16 mouse cellular contexts compared by ENCODE assay signal in genomic region chr5:103746561-103747085, GRCm38 (mm10). TPM values are rescaled to one million over a fixed set of nuclear protein-coding genes. Genes with fewer than 3 reads are reported as not detected.
DNase-seq lines count a peak whose midpoint lies in the region; ATAC-seq and TF ChIP-seq lines count a peak whose summit lies in the region.
"Had no signal": no experiment of that assay in that cellular context is flagged by ENCODE, and none has a peak within 500 bp of the region (broad histone marks: within the 10 kb centered on the region; RNA-seq: fewer than 3 reads in every experiment).

No protein-coding gene starts in this region.

- no peak for TF ChIP-seq CTCF in gastrocnemius, adult 2 months (IDR thresholded peaks at IDR 0.05)

- H3K4me1 ChIP-seq in megakaryocyte, embryonic 14.5 days, result peaks cover 70% of the 10 kb centered on the region
- H3K4me1 ChIP-seq: heart, embryonic 15.5 days; hindbrain, embryonic 13.5 days; limb, embryonic 15.5 days; neural tube, embryonic 12.5 days had no signal

- peak overlapping the region; percentile 31; the same call in 1 of the 2 replicates for H3K27ac ChIP-seq in gastrocnemius, adult 2 months
- H3K27ac ChIP-seq: heart, embryonic 15.5 days; hindbrain, embryonic 13.5 days; limb, embryonic 15.5 days; midbrain, embryonic 15.5 days; neural tube, embryonic 12.5 days had no signal

- no peaks in the 10 kb centered on the region; the same call in 1 of the 2 replicates for H3K9me3 ChIP-seq in megakaryocyte, embryonic 14.5 days
- H3K9me3 ChIP-seq: heart, embryonic 15.5 days; hindbrain, embryonic 13.5 days; limb, embryonic 15.5 days; midbrain, embryonic 15.5 days; neural tube, embryonic 12.5 days had no signal

- ATAC-seq in granulocyte monocyte progenitor cell, adult 5-6 weeks (replicated peaks; ENCODE audit: poor library complexity, severe bottlenecking), result peak; percentile 80
- ATAC-seq: midbrain, embryonic 15.5 days had no signal

- DNase-seq in gastrocnemius, adult 2 months, result no peak
- no peak for DNase-seq in gastrocnemius, postnatal 4 days (ENCODE audit: low spot score in 2 of 2)
- DNase-seq in B cell, adult 2 months, result peak; percentile 60 to 69
- no peak for DNase-seq in Muller cell, postnatal 12 days (ENCODE audit: inconsistent ontology term)
- DNase-seq in kidney, postnatal 10 days, result no peak
- DNase-seq in cerebellum, postnatal 14 days, result no peak
- DNase-seq: cerebellum, adult 8-10 months; gastrocnemius, postnatal 36 days; kidney, adult 2 months had no signal

- intact Hi-C loops in gastrocnemius, adult 2 months (cut with DNase I), result no loop called here

- no peak overlapping the region for H3K4me3 ChIP-seq in gastrocnemius, adult 2 months
- peak overlapping the region; percentile 71 for H3K4me3 ChIP-seq in megakaryocyte, embryonic 14.5 days (replicated peaks)
- H3K4me3 ChIP-seq: heart, embryonic 15.5 days; hindbrain, embryonic 13.5 days; limb, embryonic 15.5 days; midbrain, embryonic 15.5 days; neural tube, embryonic 12.5 days had no signal

- H3K36me3 ChIP-seq in megakaryocyte, embryonic 14.5 days (replicated peaks; ENCODE audit: low read length), result peaks cover 15% of the 10 kb centered on the region
- H3K36me3 ChIP-seq: heart, embryonic 15.5 days; hindbrain, embryonic 13.5 days; limb, embryonic 15.5 days; midbrain, embryonic 15.5 days; neural tube, embryonic 12.5 days had no signal

- H3K27me3 ChIP-seq in megakaryocyte, embryonic 14.5 days (replicated peaks), result no peaks in the 10 kb centered on the region
- H3K27me3 ChIP-seq: heart, embryonic 15.5 days; hindbrain, embryonic 13.5 days; limb, embryonic 15.5 days; midbrain, embryonic 15.5 days; neural tube, embryonic 12.5 days had no signal

RNA-seq across cellular contexts. Expression of gene Aff1, which starts 54.4 kb away (rescaled TPM):
- 10 to 100 TPM; 46.7 to 52.8 TPM for total RNA-seq in gastrocnemius, adult 2 months (2021)
- total RNA-seq in gastrocnemius, postnatal 4 days (2021), result 10 to 100 TPM; 28.4 to 30.5 TPM
- total RNA-seq in granulocyte monocyte progenitor cell, adult 5-6 weeks (2014; fragmentation: Nextera tagmentation), result 93.5 and 127 TPM in 2 replicates
- 36.1 and 37.4 TPM in 2 replicates for total RNA-seq in granulocyte monocyte progenitor cell, adult 5-6 weeks (2017)
- 12.0 and 13.6 TPM in 2 replicates for polyA plus RNA-seq in megakaryocyte, embryonic 14.5 days (2012; ENCODE audit: insufficient read depth, low replicate concordance)

Comparison
In these comparisons a context has a peak if more than half of its experiments do, and no peak if none do; other contexts are left out.
1. DNase-seq: peak in B cell, adult 2 months (2 of 2); none in gastrocnemius, adult 2 months (single experiment), gastrocnemius, postnatal 4 days (0 of 2), Muller cell, postnatal 12 days (single experiment), kidney, postnatal 10 days (single experiment) and cerebellum, postnatal 14 days (0 of 2).